Mouse (Mus musculus) mouse embryonic stem cell (cell line): ENCODE data around the gene Abhd12.
"Not testable (repeated sequence)": the region's sequence is repeated elsewhere in the genome, so short reads cannot be mapped to it uniquely, and the experiment has no call there.

Experiments used
- in situ Hi-C, 2 experiments: fragments of 300-500 bp; cut with MboI; formaldehyde crosslinking; loops; 1 replicate in 1 of 2; 3 replicates in 1 of 2; pipeline ENCODE4 v1.14.3; 2019 to 2020; ENCODE audit warnings: low sequenced_read_pairs in 2 of 2, low pct_unique_long_range_greater_than_20kb in 1 of 2, mixed read lengths in 1 of 2; ENCODE audit not compliant: unreplicated experiment in 1 of 2

Gene Abhd12

GRCm38 (mm10) chr2:150904272-150904935, at the start of gene Abhd12:
Gene Abhd12 (minus strand): TSS chr2:150904741.
- in situ Hi-C loops = no loop called here

GRCm38 (mm10) chr2:150951201-150951600, 46.7 kb upstream of the Abhd12 start:
- in situ Hi-C loops = no loop called here

GRCm38 (mm10) chr2:150950056-150950455, 45.5 kb upstream of the Abhd12 start:
- in situ Hi-C loops = no loop called here

GRCm38 (mm10) chr2:150949652-150950051, 45.1 kb upstream of the Abhd12 start:
- in situ Hi-C loops = no loop called here

GRCm38 (mm10) chr2:150948786-150949185, 44.2 kb upstream of the Abhd12 start:
- in situ Hi-C loops = no loop called here

- in situ Hi-C loops = not testable (repeated sequence)
These were observed 43.5 kb upstream of the Abhd12 start for GRCm38 (mm10) chr2:150947880-150948611.

- in situ Hi-C loops = not testable (repeated sequence)
These were observed 42.8 kb upstream of the Abhd12 start for GRCm38 (mm10) chr2:150947341-150947740.

- in situ Hi-C loops = no loop called here
These were observed 39.5 kb upstream of the Abhd12 start for GRCm38 (mm10) chr2:150944017-150944416.

- in situ Hi-C loops = no loop called here
These were observed 30.1 kb upstream of the Abhd12 start for GRCm38 (mm10) chr2:150934659-150935058.

GRCm38 (mm10) chr2:150933482-150933881, 28.9 kb upstream of the Abhd12 start:
- in situ Hi-C loops = no loop called here

- in situ Hi-C loops = no loop called here
These were observed 26.3 kb upstream of the Abhd12 start for GRCm38 (mm10) chr2:150930806-150931205.

- in situ Hi-C loops = no loop called here
These were observed 24.6 kb upstream of the Abhd12 start for GRCm38 (mm10) chr2:150929156-150929555.

- in situ Hi-C loops = no loop called here
These were observed 22.6 kb upstream of the Abhd12 start for GRCm38 (mm10) chr2:150927038-150927720.

GRCm38 (mm10) chr2:150923505-150923904, 19.0 kb upstream of the Abhd12 start:
- in situ Hi-C loops = no loop called here

- in situ Hi-C loops = no loop called here
These were observed 18.5 kb upstream of the Abhd12 start for GRCm38 (mm10) chr2:150923026-150923425.

GRCm38 (mm10) chr2:150922165-150922564, 17.6 kb upstream of the Abhd12 start:
- in situ Hi-C loops = no loop called here

- in situ Hi-C loops = no loop called here
These were observed 17.2 kb upstream of the Abhd12 start for GRCm38 (mm10) chr2:150921697-150922096.

- in situ Hi-C loops = no loop called here
These were observed 16.0 kb upstream of the Abhd12 start for GRCm38 (mm10) chr2:150920543-150920942.

GRCm38 (mm10) chr2:150918720-150919119, 14.2 kb upstream of the Abhd12 start:
- in situ Hi-C loops = no loop called here
